Mouse (Mus musculus): ENCODE data around the gene Gtf3a. TPM values are rescaled to one million over a fixed set of nuclear protein-coding genes. Genes with fewer than 3 reads are reported as not detected.
A peak's percentile ranks its signal among the peaks of the same experiment; 100 is the strongest.

Gtf3a gene
- polyA plus RNA-seq, 1 experiment from 2014 or later = 105 TPM

DNA sequence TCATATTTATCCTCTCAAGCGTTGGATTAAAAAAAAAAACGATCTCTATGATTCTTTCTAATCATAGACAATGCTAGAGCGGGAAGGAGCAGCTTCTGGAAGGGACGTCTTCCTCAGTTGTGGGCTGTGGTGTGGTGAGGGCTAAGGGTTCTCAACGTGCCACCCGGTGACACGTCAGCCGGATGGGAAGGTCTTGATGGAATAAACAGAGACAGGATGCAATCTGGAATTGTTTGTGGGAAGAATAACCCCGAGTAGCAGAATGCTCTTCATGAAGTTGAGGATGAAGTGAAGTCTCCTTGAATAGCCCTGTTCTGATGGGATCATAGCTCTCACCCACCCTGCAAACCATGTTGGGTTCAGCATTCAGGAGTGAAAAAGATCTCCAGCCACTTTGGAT is 1.8 kb upstream of the Gtf3a start:
- Histone ChIP-seq H3K27me3 (replicated peaks; ENCODE audit: control insufficient read depth, insufficient read depth, low read length) (no peaks in the 10 kb centered on the region), H3K4me3 (ENCODE audit: low read length) (no peak overlapping the region), H3K4me2 (ENCODE audit: low read length) (no peak overlapping the region), H3K9me3 (ENCODE audit: control insufficient read depth, low read length) (no peaks in the 10 kb centered on the region), H3K4me1 (ENCODE audit: control insufficient read depth, insufficient read depth, low read depth, low read length) (peaks cover 14% of the 10 kb centered on the region), H3K9ac (ENCODE audit: low read depth, low read length) (no peak overlapping the region), H3K27ac (ENCODE audit: low read depth, low read length) (no peak overlapping the region), H3K36me3 (ENCODE audit: control insufficient read depth, insufficient read depth, low read length) (no peaks in the 10 kb centered on the region)
- no peak for ATAC-seq
- 91% methylated on average over 9 of the region's 9 CpGs for WGBS

GRCm38 (mm10) chr5:146947497-146947896 is 960 bp upstream of the Gtf3a start:
- H3K36me3 ChIP-seq (ENCODE audit: control insufficient read depth, insufficient read depth, low read length) = peaks cover 8% of the 10 kb centered on the region
- no peak overlapping the region for H3K4me2 ChIP-seq (ENCODE audit: low read length)
- no peak overlapping the region for H3K27ac ChIP-seq (ENCODE audit: low read depth, low read length)
- no peak overlapping the region for H3K4me3 ChIP-seq (ENCODE audit: low read length)
- no peaks in the 10 kb centered on the region for H3K9me3 ChIP-seq (ENCODE audit: control insufficient read depth, low read length)
- H3K27me3 ChIP-seq (replicated peaks; ENCODE audit: control insufficient read depth, insufficient read depth, low read length) = no peaks in the 10 kb centered on the region
- 89% methylated on average over 6 of the region's 6 CpGs for WGBS
- ATAC-seq = no peak
- no peak overlapping the region for H3K9ac ChIP-seq (ENCODE audit: low read depth, low read length)
- peaks cover 14% of the 10 kb centered on the region for H3K4me1 ChIP-seq (ENCODE audit: control insufficient read depth, insufficient read depth, low read depth, low read length)

- peak overlapping the region; percentile 83 for H3K27ac ChIP-seq (ENCODE audit: low read depth, low read length)
- WGBS = 26% methylated on average over 10 of the region's 10 CpGs
- peaks cover 9% of the 10 kb centered on the region for H3K36me3 ChIP-seq (ENCODE audit: control insufficient read depth, insufficient read depth, low read length)
- peaks cover 14% of the 10 kb centered on the region for H3K4me1 ChIP-seq (ENCODE audit: control insufficient read depth, insufficient read depth, low read depth, low read length)
- H3K27me3 ChIP-seq (replicated peaks; ENCODE audit: control insufficient read depth, insufficient read depth, low read length) = no peaks in the 10 kb centered on the region
- H3K4me3 ChIP-seq (ENCODE audit: low read length) = peak overlapping the region; percentile 64
- H3K4me2 ChIP-seq (ENCODE audit: low read length) = peak overlapping the region; percentile 94
- no peaks in the 10 kb centered on the region for H3K9me3 ChIP-seq (ENCODE audit: control insufficient read depth, low read length)
- peak overlapping the region; percentile 88 for H3K9ac ChIP-seq (ENCODE audit: low read depth, low read length)
- ATAC-seq = no peak; the same call in 1 of the 2 replicates
Measured at GRCm38 (mm10) chr5:146948041-146948507, 383 bp upstream of the Gtf3a start.

DNA sequence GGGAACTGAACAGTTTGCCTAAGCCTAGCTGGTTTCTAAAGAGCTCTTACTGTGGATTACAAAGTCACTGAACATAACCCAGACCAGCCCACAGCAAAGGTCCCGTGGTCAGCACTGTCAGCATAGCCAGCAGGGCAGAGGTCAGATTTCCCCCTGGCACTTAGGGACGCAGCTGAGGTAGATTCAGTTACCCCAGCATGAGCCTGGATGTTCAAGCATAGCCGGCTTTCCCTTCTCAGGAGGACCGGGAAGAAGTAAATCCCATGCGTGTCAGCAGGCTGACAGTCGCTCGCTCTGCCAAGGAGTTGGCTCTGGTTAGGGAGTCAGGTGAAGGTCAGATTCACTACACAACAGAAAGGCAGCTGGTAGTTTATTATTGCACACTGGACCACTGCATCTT is 6.1 kb downstream of the Gtf3a start:
- H3K27ac ChIP-seq (ENCODE audit: low read depth, low read length) = no peak overlapping the region
- WGBS = 94% methylated on average over 7 of the region's 7 CpGs
- no peak overlapping the region for H3K4me3 ChIP-seq (ENCODE audit: low read length)
- no peak overlapping the region for H3K9ac ChIP-seq (ENCODE audit: low read depth, low read length)
- H3K27me3 ChIP-seq (replicated peaks; ENCODE audit: control insufficient read depth, insufficient read depth, low read length) = no peaks in the 10 kb centered on the region
- peaks cover 5% of the 10 kb centered on the region for H3K4me1 ChIP-seq (ENCODE audit: control insufficient read depth, insufficient read depth, low read depth, low read length)
- H3K36me3 ChIP-seq (ENCODE audit: control insufficient read depth, insufficient read depth, low read length) = peaks cover 34% of the 10 kb centered on the region
- H3K4me2 ChIP-seq (ENCODE audit: low read length) = no peak overlapping the region
- ATAC-seq = no peak
- no peaks in the 10 kb centered on the region for H3K9me3 ChIP-seq (ENCODE audit: control insufficient read depth, low read length)

DNA sequence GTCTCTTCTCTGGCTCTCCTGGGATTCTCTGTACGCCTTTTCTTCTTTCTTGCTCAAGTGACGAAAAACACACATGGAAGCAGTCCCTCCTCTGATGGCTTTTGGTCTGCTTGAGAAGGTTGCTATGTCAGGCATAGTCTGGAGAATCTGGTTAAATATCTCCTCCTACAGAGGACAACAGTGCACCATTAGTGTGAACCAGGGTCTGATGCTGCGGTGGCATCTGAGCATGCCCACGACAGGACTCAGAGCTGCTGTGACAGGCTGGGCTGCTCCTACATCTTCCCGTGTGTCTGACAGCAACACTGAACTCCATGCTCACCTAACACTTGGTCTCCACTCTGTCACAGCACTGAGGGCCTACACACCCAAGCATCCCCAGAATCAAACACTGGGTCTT is 7.2 kb downstream of the Gtf3a start:
- peaks cover 34% of the 10 kb centered on the region for H3K36me3 ChIP-seq (ENCODE audit: control insufficient read depth, insufficient read depth, low read length)
- 84% methylated on average over 5 of the region's 5 CpGs for WGBS
- H3K4me1 ChIP-seq (ENCODE audit: control insufficient read depth, insufficient read depth, low read depth, low read length) = no peaks in the 10 kb centered on the region
- H3K4me3 ChIP-seq (ENCODE audit: low read length) = no peak overlapping the region
- H3K9me3 ChIP-seq (ENCODE audit: control insufficient read depth, low read length) = no peaks in the 10 kb centered on the region
- no peak for ATAC-seq
- H3K4me2 ChIP-seq (ENCODE audit: low read length) = no peak overlapping the region
- H3K27me3 ChIP-seq (replicated peaks; ENCODE audit: control insufficient read depth, insufficient read depth, low read length) = no peaks in the 10 kb centered on the region
- H3K9ac ChIP-seq (ENCODE audit: low read depth, low read length) = no peak overlapping the region
- no peak overlapping the region for H3K27ac ChIP-seq (ENCODE audit: low read depth, low read length)

DNA sequence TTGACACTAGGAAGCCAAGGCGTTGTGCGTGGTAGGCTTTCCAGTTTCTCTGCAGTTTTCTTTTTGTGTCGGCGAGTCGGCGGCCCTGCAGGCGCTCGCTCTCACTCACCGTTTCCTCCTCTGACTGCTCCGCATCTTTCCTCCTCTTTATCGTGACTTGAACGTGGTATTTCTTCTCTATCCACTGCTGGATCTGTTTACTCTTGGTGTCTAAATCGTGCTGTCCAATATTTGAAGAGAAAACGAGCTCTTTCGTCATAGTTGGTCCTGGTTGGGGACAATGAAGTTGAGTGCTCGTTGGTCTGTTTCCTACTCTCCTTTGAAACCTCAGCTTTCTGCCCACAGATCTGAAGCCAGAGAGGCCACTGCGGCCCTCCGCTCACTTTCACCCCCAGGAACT is 8.2 kb downstream of the Gtf3a start:
- Histone ChIP-seq H3K4me3 (ENCODE audit: low read length) (no peak overlapping the region), H3K36me3 (ENCODE audit: control insufficient read depth, insufficient read depth, low read length) (peaks cover 34% of the 10 kb centered on the region), H3K9ac (ENCODE audit: low read depth, low read length) (no peak overlapping the region), H3K27ac (ENCODE audit: low read depth, low read length) (no peak overlapping the region), H3K27me3 (replicated peaks; ENCODE audit: control insufficient read depth, insufficient read depth, low read length) (no peaks in the 10 kb centered on the region), H3K4me2 (ENCODE audit: low read length) (no peak overlapping the region), H3K4me1 (ENCODE audit: control insufficient read depth, insufficient read depth, low read depth, low read length) (no peaks in the 10 kb centered on the region), H3K9me3 (ENCODE audit: control insufficient read depth, low read length) (no peaks in the 10 kb centered on the region)
- ATAC-seq = no peak
- WGBS = 93% methylated on average over 18 of the region's 18 CpGs

GRCm38 (mm10) chr5:146963118-146963936 is 14.9 kb downstream of the Gtf3a start, which contains the start of gene Mtif3:
Mtif3 (minus strand) TSS chr5:146963800.
- no peaks in the 10 kb centered on the region for H3K9me3 ChIP-seq (ENCODE audit: control insufficient read depth, low read length)
- H3K4me3 ChIP-seq (ENCODE audit: low read length) = peak within 1 kb of the TSS; percentile 91
- H3K27ac ChIP-seq (ENCODE audit: low read depth, low read length) = peak within 1 kb of the TSS; percentile 83
- peak within 1 kb of the TSS; percentile 92 for H3K9ac ChIP-seq (ENCODE audit: low read depth, low read length)
- H3K4me1 ChIP-seq (ENCODE audit: control insufficient read depth, insufficient read depth, low read depth, low read length) = peaks cover 8% of the 10 kb centered on the region
- peak within 1 kb of the TSS; percentile 73 for H3K4me2 ChIP-seq (ENCODE audit: low read length)
- peak; percentile 90 for ATAC-seq
- under 1% methylated on average over 46 of the region's 46 CpGs for WGBS
- H3K36me3 ChIP-seq (ENCODE audit: control insufficient read depth, insufficient read depth, low read length) = no peaks in the 10 kb centered on the region
- no peaks in the 10 kb centered on the region for H3K27me3 ChIP-seq (replicated peaks; ENCODE audit: control insufficient read depth, insufficient read depth, low read length)

GRCm38 (mm10) chr5:146963937-146964278 is 15.5 kb downstream of the Gtf3a start:
- H3K4me2 ChIP-seq (ENCODE audit: low read length) = peak overlapping the region; percentile 58
- no peaks in the 10 kb centered on the region for H3K27me3 ChIP-seq (replicated peaks; ENCODE audit: control insufficient read depth, insufficient read depth, low read length)
- 52% methylated on average over 8 of the region's 8 CpGs for WGBS
- no peaks in the 10 kb centered on the region for H3K9me3 ChIP-seq (ENCODE audit: control insufficient read depth, low read length)
- H3K36me3 ChIP-seq (ENCODE audit: control insufficient read depth, insufficient read depth, low read length) = no peaks in the 10 kb centered on the region
- ATAC-seq = peak; percentile 41
- peak overlapping the region; percentile 61 for H3K9ac ChIP-seq (ENCODE audit: low read depth, low read length)
- H3K27ac ChIP-seq (ENCODE audit: low read depth, low read length) = peak overlapping the region; percentile 51; the same call in 1 of the 2 replicates
- H3K4me1 ChIP-seq (ENCODE audit: control insufficient read depth, insufficient read depth, low read depth, low read length) = peaks cover 8% of the 10 kb centered on the region
- peak overlapping the region; percentile 91 for H3K4me3 ChIP-seq (ENCODE audit: low read length)

DNA sequence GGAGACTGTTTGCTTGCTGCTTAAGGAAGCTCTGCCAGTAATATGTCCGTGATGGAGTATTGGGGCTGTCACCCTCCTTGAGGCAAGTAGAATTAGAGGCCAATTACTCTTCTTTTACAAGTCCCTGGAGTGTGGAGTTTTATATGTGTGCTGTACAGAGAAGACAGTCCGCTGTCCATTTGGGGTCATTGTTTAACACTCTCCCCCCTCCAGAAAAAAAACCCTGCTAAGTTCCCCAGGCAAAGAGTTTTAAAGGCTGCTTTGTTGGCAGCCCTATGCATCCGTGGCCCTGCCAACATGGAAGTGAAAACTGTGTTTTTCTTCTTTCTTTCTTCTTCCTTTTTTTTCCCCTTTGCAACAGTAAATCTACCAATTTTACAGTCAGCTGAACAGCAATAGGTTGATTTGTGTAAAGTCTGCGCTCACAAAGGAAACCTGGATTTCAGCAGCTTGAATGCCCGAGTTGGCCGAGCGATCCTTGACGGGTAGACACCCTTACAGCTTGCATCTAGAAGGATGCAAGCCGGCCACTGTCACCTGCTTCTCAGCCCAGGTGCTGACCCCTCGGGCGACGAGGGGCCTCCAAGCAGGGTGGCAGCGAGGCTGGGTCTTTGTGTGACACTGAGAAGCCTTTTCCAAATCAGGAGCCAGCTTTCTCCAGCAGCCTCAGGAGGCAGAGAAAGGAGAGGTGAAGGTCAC is 20.4 kb downstream of the Gtf3a start:
- peak; percentile 58 for ATAC-seq
- Histone ChIP-seq H3K9me3 (ENCODE audit: control insufficient read depth, low read length) (no peaks in the 10 kb centered on the region), H3K36me3 (ENCODE audit: control insufficient read depth, insufficient read depth, low read length) (no peaks in the 10 kb centered on the region), H3K9ac (ENCODE audit: low read depth, low read length) (no peak overlapping the region), H3K27ac (ENCODE audit: low read depth, low read length) (no peak overlapping the region), H3K4me1 (ENCODE audit: control insufficient read depth, insufficient read depth, low read depth, low read length) (peaks cover 5% of the 10 kb centered on the region; the same call in 1 of the 2 replicates), H3K4me3 (ENCODE audit: low read length) (no peak overlapping the region), H3K27me3 (replicated peaks; ENCODE audit: control insufficient read depth, insufficient read depth, low read length) (no peaks in the 10 kb centered on the region), H3K4me2 (ENCODE audit: low read length) (no peak overlapping the region)
- 27% methylated on average over 13 of the region's 13 CpGs for WGBS

Data from hindbrain, embryonic 16.5 days (tissue).